Mouse (Mus musculus) midbrain, postnatal 0 days (tissue): Measurements from ENCODE around the gene Hmcn2. TPM values are rescaled to one million over a fixed set of nuclear protein-coding genes. Genes with fewer than 3 reads are reported as not detected.

Experiments used
- ATAC-seq: fragments of 200-750 bp; cut with Nextera tagmentation; 2 replicates; pipeline ENCODE4 v1.8.0; 2017; ENCODE audit warnings: moderate number of reproducible peaks, mild to moderate bottlenecking, moderate TSS enrichment, moderate library complexity; ENCODE audit not compliant: low FRiP score
- DNase-seq: peaks from one replicate; pipeline ENCODE4 v3.0.0-alpha.2; 2015; ENCODE audit warnings: low spot score
- H3K27ac ChIP-seq: fragments of 300-500 bp; sonication (generic); 2 replicates; pipeline ENCODE4 v1.5.1; 2014; ENCODE audit warnings: low read depth, mild to moderate bottlenecking, low read length, mixed read lengths
- H3K27me3 ChIP-seq: fragments of 300-500 bp; sonication (generic); 2 replicates; pipeline ENCODE4 v1.6.1; 2014; ENCODE audit warnings: low read length, control low read depth, mixed read lengths; ENCODE audit not compliant: insufficient read depth
- H3K36me3 ChIP-seq: fragments of 300-500 bp; sonication (generic); 2 replicates; pipeline ENCODE4 v1.6.1; 2014; ENCODE audit warnings: low read length, control low read depth, mixed read lengths; ENCODE audit not compliant: insufficient read depth
- H3K4me1 ChIP-seq: fragments of 300-500 bp; sonication (generic); 2 replicates; pipeline ENCODE4 v1.6.1; 2014; ENCODE audit warnings: mild to moderate bottlenecking, control low read depth, antibody characterized with exemption, low read length, mixed read lengths; ENCODE audit not compliant: insufficient read depth
- H3K4me2 ChIP-seq: fragments of 300-500 bp; sonication (generic); 2 replicates; pipeline ENCODE4 v1.6.1; 2014; ENCODE audit warnings: low read depth, mild to moderate bottlenecking, low read length, mixed read lengths; ENCODE audit not compliant: poor library complexity, severe bottlenecking
- H3K4me3 ChIP-seq: fragments of 300-500 bp; sonication (generic); 2 replicates; pipeline ENCODE4 v1.5.1; 2014; ENCODE audit warnings: low read depth, mild to moderate bottlenecking, low read length, moderate library complexity
- H3K9ac ChIP-seq: fragments of 300-500 bp; sonication (generic); replicated peaks from 2 replicates; pipeline ENCODE4 v1.6.1; 2014; ENCODE audit warnings: mild to moderate bottlenecking, low read length, moderate library complexity, mixed read lengths; ENCODE audit not compliant: poor library complexity, severe bottlenecking
- H3K9me3 ChIP-seq: fragments of 300-500 bp; sonication (generic); 2 replicates; pipeline ENCODE4 v1.6.1; 2016; ENCODE audit warnings: low read length, control low read depth
- CTCF ChIP-seq: IDR thresholded peaks from 2 replicates; pipeline ENCODE4 v1.5.1; 2016; ENCODE audit warnings: antibody characterized with exemption, mild to moderate bottlenecking
- WGBS: fragments of 180-500 bp; shearing (Covaris S2); extraction: QIAGEN DNeasy Blood & Tissue Kit; methylation state at CpG from one replicate; pipeline ENCODE4 v1.1.7; 2014; 5-methylcytosine and 5-hydroxymethylcytosine counted together
- polyA plus RNA-seq: library from polyadenylated mRNA; unstranded; fragments of >200 nt; fragmentation: Nextera tagmentation; extraction: Ambion mirVana; gene quantifications from 2 replicates; pipeline ENCODE4 v1.2.1, GENCODE M21; 2015
- total RNA-seq: library from RNA; depleted of rRNA; stranded (reverse); fragments of >200 nt; gene quantifications from 2 replicates; pipeline ENCODE4 v1.2.3, GENCODE M21; 2014

The Hmcn2 gene
- total and polyA plus RNA-seq, 2 experiments from 2014 or later, result 0.37 to 0.60 TPM

DNA sequence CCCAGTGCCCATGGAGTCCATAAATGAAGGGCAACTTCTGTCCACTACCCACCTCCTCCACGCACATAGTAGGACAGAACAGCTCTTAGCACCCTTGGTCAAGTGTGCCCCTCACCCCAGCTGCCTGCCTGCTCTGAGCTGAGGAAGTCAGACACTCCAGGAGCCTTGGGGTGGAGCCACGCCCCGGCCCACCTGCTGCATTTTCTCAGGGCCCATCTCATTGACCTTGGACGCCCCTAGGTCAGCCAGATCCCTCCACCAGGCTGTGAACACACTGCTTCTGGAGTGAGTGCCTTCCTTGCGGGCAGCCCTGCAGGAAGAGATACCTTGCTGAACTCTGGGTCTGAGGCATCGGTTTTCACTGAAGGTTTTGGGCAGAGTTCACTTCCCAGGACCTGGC lies 157.4 kb downstream of the Hmcn2 start:
- Histone ChIP-seq H3K4me1 (peaks cover 11% of the 10 kb centered on the region; the same call in 1 of the 2 replicates), H3K27ac (no peak overlapping the region), H3K27me3 (peaks cover 9% of the 10 kb centered on the region; the same call in 1 of the 2 replicates), H3K36me3 (no peaks in the 10 kb centered on the region), H3K4me2 (no peak overlapping the region), H3K9ac (no peak overlapping the region), H3K9me3 (no peaks in the 10 kb centered on the region), H3K4me3 (no peak overlapping the region)
- no peak for TF ChIP-seq CTCF
- no peak for DNase-seq
- ATAC-seq, result no peak
- WGBS, result 61% methylated on average over 6 of the region's 6 CpGs

DNA sequence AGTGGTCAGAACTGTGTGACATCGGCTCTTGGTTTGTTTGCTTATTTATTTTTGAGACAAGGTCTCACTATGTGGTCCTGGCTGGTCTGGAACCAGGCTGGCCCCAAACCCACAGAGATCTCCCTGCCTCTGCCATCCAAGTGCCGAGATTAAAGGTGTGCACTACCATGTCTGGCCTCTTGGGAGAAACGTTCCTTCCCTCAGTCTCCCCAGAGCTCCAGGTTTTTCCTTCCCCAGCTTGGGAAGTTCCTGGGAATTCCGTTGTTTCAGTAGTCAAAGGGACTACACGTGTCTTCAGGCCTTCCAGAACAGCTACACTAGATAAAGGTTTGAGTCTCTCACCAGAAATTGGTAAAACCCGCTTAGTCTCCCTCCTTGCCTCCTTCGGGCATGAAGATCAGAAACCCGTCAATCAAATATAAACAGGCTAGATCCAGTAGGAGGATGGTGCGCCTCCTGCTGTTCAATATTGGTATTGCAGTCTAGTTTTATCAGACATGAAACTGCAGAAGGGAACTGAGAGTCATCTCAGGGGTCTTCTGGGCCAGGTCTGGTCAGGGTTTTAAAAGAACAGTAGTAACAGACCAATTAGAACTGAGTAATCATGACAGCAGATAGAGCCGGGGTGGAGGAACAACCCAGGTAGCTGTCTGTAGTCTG lies 158.3 kb downstream of the Hmcn2 start:
- H3K4me2 ChIP-seq, result no peak overlapping the region

DNA sequence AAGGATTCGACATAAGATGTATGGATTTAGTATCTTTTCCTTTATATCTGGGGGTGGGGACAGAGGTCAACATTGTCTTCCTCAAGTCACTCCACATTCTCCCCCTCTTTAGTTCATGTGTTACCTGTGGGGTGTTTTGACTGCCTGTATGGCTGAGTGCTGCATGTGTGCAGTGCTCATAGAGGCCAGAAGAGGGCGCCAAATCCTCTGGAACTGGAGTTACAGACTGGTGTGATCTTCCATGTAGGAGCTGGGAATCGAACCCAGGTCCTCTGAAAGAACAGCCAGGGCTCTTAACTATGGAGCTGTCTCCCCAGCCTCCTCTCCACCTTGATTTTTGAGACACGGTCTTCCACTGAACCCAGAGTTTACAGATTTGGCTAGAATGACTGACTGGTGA lies 159.7 kb downstream of the Hmcn2 start:
- DNase-seq (no peak), ATAC-seq (no peak)
- H3K9me3 ChIP-seq, result no peaks in the 10 kb centered on the region
- no peaks in the 10 kb centered on the region; the same call in 1 of the 2 replicates for H3K36me3 ChIP-seq
- WGBS, result 70% methylated on average over 4 of the region's 4 CpGs
- no peak overlapping the region for H3K4me3 ChIP-seq
- no peak overlapping the region for H3K27ac ChIP-seq
- peaks cover 3% of the 10 kb centered on the region; the same call in 1 of the 2 replicates for H3K27me3 ChIP-seq
- peaks cover 11% of the 10 kb centered on the region; the same call in 1 of the 2 replicates for H3K4me1 ChIP-seq
- H3K4me2 ChIP-seq, result no peak overlapping the region
- TF ChIP-seq CTCF, result peak; percentile 60
- no peak overlapping the region for H3K9ac ChIP-seq

More for the DNA sequence above, 158.3 kb downstream of the Hmcn2 start:
- H3K9ac ChIP-seq, result no peak overlapping the region
- DNase-seq, result peak; percentile 43
- H3K27me3 ChIP-seq, result peaks cover 9% of the 10 kb centered on the region; the same call in 1 of the 2 replicates
- no peak overlapping the region for H3K4me3 ChIP-seq
- peak; percentile 85 for TF ChIP-seq CTCF
- no peaks in the 10 kb centered on the region for H3K9me3 ChIP-seq
- H3K4me1 ChIP-seq, result peaks cover 11% of the 10 kb centered on the region; the same call in 1 of the 2 replicates
- no peak overlapping the region for H3K27ac ChIP-seq
- WGBS, result 49% methylated on average over 10 of the region's 10 CpGs
- ATAC-seq, result no peak
- H3K36me3 ChIP-seq, result no peaks in the 10 kb centered on the region; the same call in 1 of the 2 replicates

DNA sequence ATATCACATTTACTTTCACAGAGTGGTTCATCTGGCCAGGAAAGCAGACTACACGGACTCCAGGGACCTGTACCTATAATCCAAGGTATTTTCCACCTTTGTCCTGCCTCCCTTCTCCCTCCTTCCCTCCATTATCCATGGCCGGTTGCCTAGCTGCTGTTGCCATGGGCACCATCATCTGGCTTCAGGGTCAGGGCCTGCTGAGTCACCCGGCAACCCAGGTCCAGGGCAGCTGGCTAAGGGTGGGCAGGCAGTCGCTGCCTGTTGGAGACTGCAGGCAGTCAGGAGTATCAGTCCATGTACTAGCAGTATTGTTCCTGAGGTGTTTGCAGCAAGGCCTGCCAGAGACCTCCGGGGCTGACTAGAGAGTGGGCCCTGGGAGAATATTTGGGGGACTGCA lies 160.5 kb downstream of the Hmcn2 start:
- H3K27ac ChIP-seq, result no peak overlapping the region
- H3K4me1 ChIP-seq, result peaks cover 7% of the 10 kb centered on the region; the same call in 1 of the 2 replicates
- no peaks in the 10 kb centered on the region for H3K9me3 ChIP-seq
- TF ChIP-seq CTCF, result no peak
- no peaks in the 10 kb centered on the region; the same call in 1 of the 2 replicates for H3K36me3 ChIP-seq
- ATAC-seq (no peak), DNase-seq (no peak)
- WGBS, result 28% methylated on average over 5 of the region's 5 CpGs
- H3K4me2 ChIP-seq, result no peak overlapping the region
- H3K9ac ChIP-seq, result no peak overlapping the region
- 0 out of 2 replicates have a peak, but pooled peaks cover 6% of the 10 kb centered on the region for H3K27me3 ChIP-seq
- no peak overlapping the region for H3K4me3 ChIP-seq

DNA sequence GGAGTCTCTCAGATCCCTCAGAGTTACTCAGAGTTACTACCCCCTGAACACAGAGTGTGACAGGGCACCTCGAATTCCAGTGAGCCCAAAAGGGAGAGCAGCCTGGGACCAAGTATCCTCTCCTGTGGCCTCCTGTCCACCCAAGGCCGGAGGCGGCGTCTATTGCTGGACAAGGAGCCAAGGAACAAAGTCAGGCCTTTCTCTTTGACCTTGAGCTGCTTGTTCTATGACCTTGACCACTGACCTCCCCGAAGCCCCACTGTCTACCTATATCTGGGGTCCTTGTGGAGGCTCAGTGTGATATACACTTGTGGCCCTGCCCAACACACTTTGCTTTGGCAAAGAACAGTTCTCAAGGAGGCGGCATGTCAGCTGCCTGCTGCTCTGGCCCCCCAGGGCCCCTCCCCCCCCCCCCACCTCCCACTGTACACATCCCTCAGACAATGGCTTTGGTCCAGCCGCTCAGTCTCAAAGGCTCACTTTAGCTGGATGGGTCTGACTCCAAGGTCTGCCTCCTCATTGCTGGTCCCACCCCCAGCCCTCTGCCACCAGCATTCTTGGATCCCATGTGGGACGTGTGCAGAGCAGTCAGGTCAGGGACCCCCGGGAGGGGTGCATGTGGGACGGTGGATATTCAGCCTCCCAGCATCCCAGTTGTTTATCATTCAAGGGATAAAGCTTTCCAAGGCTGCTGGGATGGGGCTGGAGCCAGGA lies 162.0 kb downstream of the Hmcn2 start:
- Histone ChIP-seq H3K4me3 (no peak overlapping the region), H3K9me3 (no peaks in the 10 kb centered on the region), H3K27me3 (peaks cover 12% of the 10 kb centered on the region; the same call in 1 of the 2 replicates), H3K4me2 (no peak overlapping the region), H3K27ac (no peak overlapping the region), H3K4me1 (no peaks in the 10 kb centered on the region; the same call in 1 of the 2 replicates), H3K36me3 (no peaks in the 10 kb centered on the region; the same call in 1 of the 2 replicates), H3K9ac (no peak overlapping the region)
- no peak for ATAC-seq
- 55% methylated on average over 10 of the region's 10 CpGs for WGBS
- DNase-seq, result no peak
- no peak for TF ChIP-seq CTCF
